In genomic region chr16:90710313-90710712, GRCm38 (mm10) we compare ENCODE assay signal across 9 mouse cellular contexts. TPM values are rescaled to one million over a fixed set of nuclear protein-coding genes. Genes with fewer than 3 reads are reported as not detected.
DNase-seq lines count a peak whose midpoint lies in the region; ATAC-seq and TF ChIP-seq lines count a peak whose summit lies in the region.
"Had no signal": no experiment of that assay in that cellular context is flagged by ENCODE, and none has a peak within 500 bp of the region (broad histone marks: within the 10 kb centered on the region; RNA-seq: fewer than 3 reads in every experiment).

No protein-coding gene starts in this region.

- H3K27ac ChIP-seq in heart, adult 2 months: peak overlapping the region; percentile 53
- H3K27ac ChIP-seq in lung, embryonic 16.5 days (ENCODE audit: low read length): peak overlapping the region; percentile 41
- H3K27ac ChIP-seq in hindbrain, postnatal 0 days: peak overlapping the region; percentile 72
- H3K27ac ChIP-seq in stomach, embryonic 15.5 days: no peak overlapping the region
- H3K27ac ChIP-seq: macrophage had no signal

- no peak for ATAC-seq in lung, embryonic 16.5 days (ENCODE audit: low read depth)
- no peak for ATAC-seq in hindbrain, postnatal 0 days
- ATAC-seq in stomach, embryonic 15.5 days (ENCODE audit: insufficient read depth, low FRiP score, low read depth): no peak

- no peak for TF ChIP-seq EP300 in heart, adult 2 months (IDR thresholded peaks at IDR 0.05; ENCODE audit: insufficient read depth, low read depth, low read length)

- H3K4me3 ChIP-seq in heart, adult 2 months: no peak overlapping the region
- H3K4me3 ChIP-seq in lung, embryonic 16.5 days (ENCODE audit: low read length): 0 out of 2 replicates have a peak overlapping the region, but pooled peaks have one; percentile 14
- H3K4me3 ChIP-seq in hindbrain, postnatal 0 days (ENCODE audit: low read length): peak overlapping the region; percentile 32
- H3K4me3 ChIP-seq in stomach, embryonic 15.5 days (replicated peaks): no peak overlapping the region

- peaks cover 4% of the 10 kb centered on the region for H3K4me1 ChIP-seq in heart, adult 2 months (ENCODE audit: control insufficient read depth, insufficient read depth, low read length)
- peaks cover 19% of the 10 kb centered on the region for H3K4me1 ChIP-seq in lung, embryonic 16.5 days (replicated peaks; ENCODE audit: control insufficient read depth, insufficient read depth, low read length)
- no peaks in the 10 kb centered on the region for H3K4me1 ChIP-seq in hindbrain, postnatal 0 days (ENCODE audit: insufficient read depth, low read length)
- H3K4me1 ChIP-seq in stomach, embryonic 15.5 days: 0 out of 2 replicates have a peak, but pooled peaks cover 7% of the 10 kb centered on the region

- no peak for TF ChIP-seq POLR2A in heart, adult 2 months (IDR thresholded peaks at IDR 0.05; ENCODE audit: insufficient read depth, low read depth, low read length)

- H3K4me2 ChIP-seq in lung, embryonic 16.5 days (ENCODE audit: low read depth, low read length): peak overlapping the region; percentile 47
- H3K4me2 ChIP-seq in hindbrain, postnatal 0 days (ENCODE audit: low read depth, low read length): peak overlapping the region; percentile 62
- H3K4me2 ChIP-seq in stomach, embryonic 15.5 days: peak overlapping the region; percentile 32

- H3K79me2 ChIP-seq in heart, adult 2 months (replicated peaks; ENCODE audit: control insufficient read depth, insufficient read depth, low read length): no peaks in the 10 kb centered on the region

- intact Hi-C loops in heart, adult 2 months (cut with DNase I): loop anchor here (5.0 kb wide), 3 partner anchors 88 to 868 kb away; no protein-coding TSS in a partner anchor

- 63% methylated on average over 12 of the region's 12 CpGs for WGBS in heart, adult 2 months
- 46% methylated on average over 12 of the region's 12 CpGs for WGBS in lung, embryonic 16.5 days
- 42% methylated on average over 12 of the region's 12 CpGs for WGBS in hindbrain, postnatal 0 days
- WGBS in stomach, embryonic 15.5 days: 51% methylated on average over 12 of the region's 12 CpGs

- DNase-seq in heart, adult 2 months: no peak
- DNase-seq in heart, adult 18-20 months: no peak
- no peak for DNase-seq in lung, postnatal 10 days
- no peak for DNase-seq in hindbrain, postnatal 0 days (ENCODE audit: low spot score)
- DNase-seq in T-cell, adult 2 months (ENCODE audit: low spot score): no peak
- no peak for DNase-seq in thymus, postnatal 4 days

- no peaks in the 10 kb centered on the region for H3K9me3 ChIP-seq in lung, embryonic 16.5 days (ENCODE audit: control insufficient read depth, low read length)
- no peaks in the 10 kb centered on the region for H3K9me3 ChIP-seq in hindbrain, postnatal 0 days (ENCODE audit: low read length)
- H3K9me3 ChIP-seq in stomach, embryonic 15.5 days: no peaks in the 10 kb centered on the region

- H3K9ac ChIP-seq in heart, adult 2 months (ENCODE audit: low read depth, low read length): no peak overlapping the region
- H3K9ac ChIP-seq in lung, embryonic 16.5 days (ENCODE audit: low read length): peak overlapping the region; percentile 44
- H3K9ac ChIP-seq in hindbrain, postnatal 0 days (replicated peaks; ENCODE audit: low read length): peak overlapping the region; percentile 30
- H3K9ac ChIP-seq in stomach, embryonic 15.5 days: no peak overlapping the region

- TF ChIP-seq CTCF in heart, adult 2 months (IDR thresholded peaks at IDR 0.05): no peak
- no peak for TF ChIP-seq CTCF in hindbrain, postnatal 0 days (IDR thresholded peaks at IDR 0.05; ENCODE audit: low read depth)

- no peaks in the 10 kb centered on the region for H3K36me3 ChIP-seq in heart, adult 2 months (ENCODE audit: control insufficient read depth, insufficient read depth, low read length)
- no peaks in the 10 kb centered on the region for H3K36me3 ChIP-seq in lung, embryonic 16.5 days (ENCODE audit: control insufficient read depth, insufficient read depth, low read length)
- no peaks in the 10 kb centered on the region for H3K36me3 ChIP-seq in hindbrain, postnatal 0 days (ENCODE audit: insufficient read depth, low read length)
- H3K36me3 ChIP-seq in stomach, embryonic 15.5 days: no peaks in the 10 kb centered on the region

- no peaks in the 10 kb centered on the region for H3K27me3 ChIP-seq in heart, adult 2 months (ENCODE audit: control insufficient read depth, insufficient read depth, low read length)
- no peaks in the 10 kb centered on the region for H3K27me3 ChIP-seq in lung, embryonic 16.5 days (ENCODE audit: control insufficient read depth, insufficient read depth, low read depth, low read length)
- no peaks in the 10 kb centered on the region for H3K27me3 ChIP-seq in hindbrain, postnatal 0 days (ENCODE audit: insufficient read depth, low read length)
- H3K27me3 ChIP-seq in stomach, embryonic 15.5 days (replicated peaks): no peaks in the 10 kb centered on the region

RNA-seq across cellular contexts. Expression of gene Mis18a, which starts 16.9 kb away (rescaled TPM):
- 1 to 10 TPM; 1.9 to 2.9 TPM for total RNA-seq in heart, adult 2 months (2021)
- 3.8 and 6.1 TPM in 2 replicates for polyA plus RNA-seq in heart, adult 2 months (2012; rRNA removed)
- total RNA-seq in heart, adult 18-20 months (2021): 1 to 10 TPM; 2.9 to 3.0 TPM
- 72.2 and 82.1 TPM in 2 replicates for polyA plus RNA-seq in lung, embryonic 16.5 days (2015; fragmentation: Nextera tagmentation; extraction: Ambion mirVana)
- total RNA-seq in hindbrain, postnatal 0 days (2014; rRNA removed): 16.9 and 22.0 TPM in 2 replicates
- polyA plus RNA-seq in hindbrain, postnatal 0 days (2015; fragmentation: Nextera tagmentation; extraction: Ambion mirVana): 29.0 and 29.7 TPM in 2 replicates
- polyA plus RNA-seq in stomach, embryonic 15.5 days (2015; fragmentation: Nextera tagmentation; extraction: Ambion mirVana): 56.6 and 57.5 TPM in 2 replicates

RNA-seq across cellular contexts. Expression of gene Mrap, which starts 27.7 kb away (rescaled TPM):
- total RNA-seq in heart, adult 2 months (2021): 10 to 100 TPM; 15.7 to 17.5 TPM
- 30.5 and 47.6 TPM in 2 replicates for polyA plus RNA-seq in heart, adult 2 months (2012; rRNA removed)
- total RNA-seq in heart, adult 18-20 months (2021): 10 to 100 TPM; 17.2 to 23.7 TPM
- 4.6 and 5.1 TPM in 2 replicates for polyA plus RNA-seq in lung, embryonic 16.5 days (2015; fragmentation: Nextera tagmentation; extraction: Ambion mirVana)
- total RNA-seq in hindbrain, postnatal 0 days (2014; rRNA removed): 1.4 and 2.9 TPM in 2 replicates
- 1.3 and 1.6 TPM in 2 replicates for polyA plus RNA-seq in hindbrain, postnatal 0 days (2015; fragmentation: Nextera tagmentation; extraction: Ambion mirVana)
- 1.7 and 2.7 TPM in 2 replicates for polyA plus RNA-seq in stomach, embryonic 15.5 days (2015; fragmentation: Nextera tagmentation; extraction: Ambion mirVana)

Comparison
In these comparisons a context has a peak if more than half of its experiments do, and no peak if none do; other contexts are left out.
1. H3K4me3 ChIP-seq: peak in lung, embryonic 16.5 days (single experiment) and hindbrain, postnatal 0 days (single experiment); none in heart, adult 2 months (single experiment) and stomach, embryonic 15.5 days (single experiment).
2. H3K9ac ChIP-seq: peak in lung, embryonic 16.5 days (single experiment) and hindbrain, postnatal 0 days (single experiment); none in heart, adult 2 months (single experiment) and stomach, embryonic 15.5 days (single experiment).
3. Peak in every context shown above with its lines, with median percentiles within 50 percentile points of each other: H3K4me2 ChIP-seq.